Mouse (Mus musculus) ES-Bruce4 (cell line): Measurements from ENCODE around the gene Nucb1. TPM values are rescaled to one million over a fixed set of nuclear protein-coding genes. Genes with fewer than 3 reads are reported as not detected.
A peak's percentile ranks its signal among the peaks of the same experiment; 100 is the strongest.
"Not testable (repeated sequence)": the region's sequence is repeated elsewhere in the genome, so short reads cannot be mapped to it uniquely, and the experiment has no call there.

Source experiments
- H3K27ac ChIP-seq: 2 replicates; pipeline ENCODE4 v1.5.1; 2012; ENCODE audit warnings: low read length, inconsistent platforms; ENCODE audit not compliant: insufficient read depth
- H3K27me3 ChIP-seq: 2 replicates; pipeline ENCODE4 v1.6.1; 2012; ENCODE audit warnings: mild to moderate bottlenecking, low read length, inconsistent platforms; ENCODE audit not compliant: control insufficient read depth, poor library complexity, insufficient read depth, severe bottlenecking
- H3K36me3 ChIP-seq: 2 replicates; pipeline ENCODE4 v1.6.1; 2012; ENCODE audit warnings: inconsistent platforms, mild to moderate bottlenecking, low read length, moderate library complexity; ENCODE audit not compliant: control insufficient read depth, poor library complexity, insufficient read depth, severe bottlenecking
- H3K4me1 ChIP-seq: one replicate; pipeline ENCODE4 v1.8.1; 2011; ENCODE audit warnings: low read length; ENCODE audit not compliant: control insufficient read depth, insufficient read depth
- H3K4me3 ChIP-seq: 2 replicates; pipeline ENCODE4 v1.5.1; 2011; ENCODE audit warnings: low read depth, mild to moderate bottlenecking, low read length
- H3K9ac ChIP-seq: 2 replicates; pipeline ENCODE4 v1.6.1; 2012; ENCODE audit warnings: low read depth, mild to moderate bottlenecking, inconsistent platforms; ENCODE audit not compliant: poor library complexity, severe bottlenecking
- H3K9me3 ChIP-seq: replicated peaks from 2 replicates; pipeline ENCODE4 v1.6.1; 2012; ENCODE audit warnings: mild to moderate bottlenecking, low read length, inconsistent platforms; ENCODE audit not compliant: control insufficient read depth, poor library complexity, insufficient read depth, severe bottlenecking
- CTCF ChIP-seq: IDR thresholded peaks from one replicate; pipeline ENCODE4 v1.8.1; 2011; ENCODE audit warnings: low read depth, low read length
- EP300 ChIP-seq: IDR thresholded peaks from 2 replicates; pipeline ENCODE4 v1.6.1; 2011; ENCODE audit warnings: low read depth, low read length; ENCODE audit not compliant: insufficient read depth
- POLR2A ChIP-seq: IDR thresholded peaks from one replicate; pipeline ENCODE4 v1.8.1; 2011; ENCODE audit warnings: low read length; ENCODE audit not compliant: insufficient read depth
- polyA plus RNA-seq: library from polyadenylated mRNA; stranded (reverse); fragments of >200 nt; gene quantifications from 2 replicates; pipeline ENCODE4 v1.2.4, GENCODE M21; 2011; ENCODE audit warnings: low read depth; ENCODE audit not compliant: missing spikeins, insufficient read depth, insufficient read length

The Nucb1 gene
- polyA plus RNA-seq, 1 experiment: 105 TPM

- Histone ChIP-seq H3K4me3 (peak within 1 kb of the TSS; percentile 98), H3K9me3 (no peaks in the 10 kb centered on the region), H3K27me3 (no peaks in the 10 kb centered on the region), H3K36me3 (no peaks in the 10 kb centered on the region), H3K4me1 (peaks cover 5% of the 10 kb centered on the region), H3K27ac (no peak within 1 kb of the TSS; the same call in 1 of the 2 replicates), H3K9ac (peak within 1 kb of the TSS; percentile 87)
- TF ChIP-seq CTCF: no peak
- TF ChIP-seq POLR2A: peak; percentile 76
- peak; percentile 52; the same call in 1 of the 2 replicates for TF ChIP-seq EP300
Observed at GRCm38 (mm10) chr7:45488293-45489204, 21.7 kb downstream of the Nucb1 start, which contains the start of gene Dhdh. Gene Dhdh, minus strand, starts transcription at chr7:45488805.

DNA sequence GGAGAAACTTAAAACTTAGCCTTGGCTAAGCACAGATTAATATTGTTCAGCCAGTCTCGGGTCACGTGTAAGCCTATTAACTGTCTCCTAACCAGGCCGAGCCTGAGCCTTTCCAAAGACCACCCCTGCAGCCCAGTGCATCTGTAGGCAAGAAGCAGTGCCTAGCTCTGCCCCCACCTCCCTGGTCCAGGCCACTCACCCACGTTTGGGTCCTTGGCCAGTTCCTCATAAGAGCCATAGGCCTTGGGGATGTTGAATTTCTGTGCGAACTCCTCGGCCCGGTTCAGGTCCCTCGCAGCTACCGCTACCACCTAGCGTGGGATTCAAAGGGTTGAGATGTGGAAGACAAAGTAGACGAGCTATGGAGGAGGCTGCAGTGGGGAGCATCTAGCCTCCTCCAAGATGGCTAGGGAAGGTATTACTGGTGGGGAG is 22.3 kb downstream of the Nucb1 start:
- Histone ChIP-seq H3K4me3 (peak overlapping the region; percentile 98), H3K4me1 (peaks cover 5% of the 10 kb centered on the region), H3K27ac (no peak overlapping the region), H3K9ac (peak overlapping the region; percentile 87), H3K9me3 (no peaks in the 10 kb centered on the region), H3K27me3 (no peaks in the 10 kb centered on the region), H3K36me3 (no peaks in the 10 kb centered on the region)
- TF ChIP-seq CTCF (no peak), EP300 (no peak), POLR2A (no peak)

- Histone ChIP-seq H3K4me1 (no peaks in the 10 kb centered on the region), H3K36me3 (no peaks in the 10 kb centered on the region), H3K27ac (no peak within 1 kb of the TSS), H3K9ac (peak within 1 kb of the TSS; percentile 87), H3K4me3 (no peak within 1 kb of the TSS), H3K27me3 (no peaks in the 10 kb centered on the region), H3K9me3 (no peaks in the 10 kb centered on the region)
- TF ChIP-seq POLR2A (no peak), CTCF (no peak), EP300 (no peak)
Observed at GRCm38 (mm10) chr7:45486761-45487415, 23.3 kb downstream of the Nucb1 start, which contains the start of gene Gm45808. Gene Gm45808, minus strand, starts transcription at chr7:45486811.

GRCm38 (mm10) chr7:45486158-45486557 is 24.0 kb downstream of the Nucb1 start:
- TF ChIP-seq CTCF: no peak
- no peak for TF ChIP-seq POLR2A
- no peak for TF ChIP-seq EP300
- Histone ChIP-seq H3K4me3 (no peak overlapping the region), H3K9me3 (no peaks in the 10 kb centered on the region), H3K4me1 (no peaks in the 10 kb centered on the region), H3K9ac (no peak overlapping the region), H3K27ac (no peak overlapping the region), H3K27me3 (no peaks in the 10 kb centered on the region), H3K36me3 (no peaks in the 10 kb centered on the region)

DNA sequence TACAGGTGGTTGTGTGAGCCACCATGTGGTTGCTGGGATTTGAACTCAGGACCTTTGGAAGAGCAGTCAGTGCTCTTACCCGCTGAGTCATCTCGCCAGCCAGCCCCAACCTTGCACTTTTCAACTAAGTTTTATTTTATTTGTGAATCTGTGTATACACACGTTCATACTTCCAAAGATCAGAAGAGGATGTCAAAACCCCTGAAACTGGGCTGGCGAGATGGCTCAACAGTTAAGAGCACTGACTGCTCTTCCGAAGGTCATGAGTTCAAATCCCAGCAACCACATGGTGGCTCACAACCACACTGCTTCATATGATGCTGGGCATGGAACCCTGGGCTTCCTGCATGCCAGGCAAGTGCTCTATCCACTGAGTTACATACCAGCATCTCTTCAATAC is 25.2 kb downstream of the Nucb1 start:
- not testable (repeated sequence) for H3K9me3 ChIP-seq, H3K36me3 ChIP-seq, H3K9ac ChIP-seq, H3K27ac ChIP-seq, H3K4me1 ChIP-seq, H3K4me3 ChIP-seq, H3K27me3 ChIP-seq

GRCm38 (mm10) chr7:45482166-45482565 is 28.0 kb downstream of the Nucb1 start:
- Histone ChIP-seq H3K9ac (no peak overlapping the region), H3K9me3 (no peaks in the 10 kb centered on the region), H3K27ac (no peak overlapping the region), H3K4me1 (no peaks in the 10 kb centered on the region), H3K36me3 (no peaks in the 10 kb centered on the region), H3K27me3 (no peaks in the 10 kb centered on the region), H3K4me3 (no peak overlapping the region)
- TF ChIP-seq CTCF (no peak), POLR2A (no peak), EP300 (no peak)
